Mouse (Mus musculus) forebrain, embryonic 15.5 days (tissue): ENCODE results near the gene Zp3. TPM values are rescaled to one million over a fixed set of nuclear protein-coding genes. Genes with fewer than 3 reads are reported as not detected.

Experiments
- ATAC-seq: fragments of 200-750 bp; cut with Nextera tagmentation; replicated peaks from 2 replicates; pipeline ENCODE4 v1.8.0; 2017; ENCODE audit warnings: mild to moderate bottlenecking, moderate TSS enrichment, moderate library complexity
- H3K27ac ChIP-seq: fragments of 300-500 bp; sonication (generic); replicated peaks from 2 replicates; pipeline ENCODE4 v1.5.1; 2015; ENCODE audit warnings: mild to moderate bottlenecking, inconsistent platforms
- H3K27me3 ChIP-seq: fragments of 300-500 bp; sonication (generic); 2 replicates; pipeline ENCODE4 v1.6.1; 2015; ENCODE audit warnings: inconsistent platforms
- H3K36me3 ChIP-seq: fragments of 300-500 bp; sonication (generic); 2 replicates; pipeline ENCODE4 v1.6.1; 2015; ENCODE audit warnings: mild to moderate bottlenecking, inconsistent platforms
- H3K4me1 ChIP-seq: fragments of 300-500 bp; sonication (generic); 2 replicates; pipeline ENCODE4 v1.6.1; 2015; ENCODE audit warnings: inconsistent platforms
- H3K4me2 ChIP-seq: fragments of 300-500 bp; sonication (generic); replicated peaks from 2 replicates; pipeline ENCODE4 v1.6.1; 2015; ENCODE audit warnings: mild to moderate bottlenecking, inconsistent platforms
- H3K4me3 ChIP-seq: fragments of 300-500 bp; sonication (generic); 2 replicates; pipeline ENCODE4 v1.5.1; 2015; ENCODE audit warnings: mild to moderate bottlenecking, inconsistent platforms
- H3K9ac ChIP-seq: fragments of 300-500 bp; sonication (generic); replicated peaks from 2 replicates; pipeline ENCODE4 v1.6.1; 2015; ENCODE audit warnings: mild to moderate bottlenecking, inconsistent platforms
- H3K9me3 ChIP-seq: fragments of 300-500 bp; sonication (generic); 2 replicates; pipeline ENCODE4 v1.6.1; 2016; ENCODE audit warnings: inconsistent platforms
- WGBS: fragments of 180-500 bp; shearing (Covaris S2); methylation state at CpG from one replicate; pipeline ENCODE4 v1.1.7; 2015; ENCODE audit warnings: mixed read lengths; 5-methylcytosine and 5-hydroxymethylcytosine counted together
- polyA plus RNA-seq: library from polyadenylated mRNA; unstranded; fragments of >200 nt; fragmentation: Nextera tagmentation; extraction: Ambion mirVana; gene quantifications from 2 replicates; pipeline ENCODE4 v1.2.1, GENCODE M21; 2015

Zp3 gene
- not detected in 2 replicates for polyA plus RNA-seq

DNA sequence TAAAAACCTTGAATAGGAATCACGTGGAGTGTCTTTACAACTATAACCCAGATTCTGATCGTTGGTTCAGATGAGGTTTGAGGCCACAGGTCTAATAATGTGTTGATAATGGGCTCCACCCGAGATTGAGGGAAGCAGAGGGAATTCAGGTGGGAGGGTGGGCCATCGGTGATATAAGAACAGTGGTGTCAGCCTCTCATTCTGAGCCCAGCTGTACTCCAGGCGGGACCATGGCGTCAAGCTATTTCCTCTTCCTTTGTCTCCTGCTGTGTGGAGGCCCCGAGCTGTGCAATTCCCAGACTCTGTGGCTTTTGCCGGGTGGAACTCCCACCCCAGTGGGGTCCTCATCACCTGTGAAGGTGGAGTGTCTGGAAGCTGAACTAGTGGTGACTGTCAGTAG, at the start of gene Zp3:
Gene Zp3, plus strand, starts transcription at position 196 of the 400 bp plus-strand sequence.
- Histone ChIP-seq H3K9ac (no peak within 1 kb of the TSS), H3K9me3 (no peaks in the 10 kb centered on the region), H3K4me3 (no peak within 1 kb of the TSS), H3K27me3 (no peaks in the 10 kb centered on the region), H3K27ac (no peak within 1 kb of the TSS), H3K4me2 (no peak within 1 kb of the TSS), H3K36me3 (no peaks in the 10 kb centered on the region), H3K4me1 (no peaks in the 10 kb centered on the region)
- ATAC-seq: no peak
- WGBS: 79% methylated on average over 8 of the region's 8 CpGs

DNA sequence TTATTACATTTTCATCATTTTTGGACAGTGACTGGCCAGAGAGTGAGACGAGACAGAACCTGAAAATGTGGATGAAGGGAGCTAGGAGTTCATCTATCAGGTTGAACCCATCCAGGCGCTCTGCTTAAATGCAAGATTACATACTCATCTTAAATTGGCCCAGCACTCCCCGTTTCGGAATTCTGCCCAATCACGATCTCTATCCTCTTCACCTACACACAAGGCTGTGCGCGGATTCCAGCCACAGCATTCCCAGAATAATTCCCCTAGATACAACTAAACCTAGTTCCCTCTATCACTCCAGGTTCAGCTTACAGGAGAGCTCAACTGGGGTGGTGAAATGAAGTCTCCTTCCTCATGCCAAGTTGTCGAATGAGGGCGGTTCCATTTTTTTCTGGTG, 48.4 kb upstream of the Zp3 start:
- Histone ChIP-seq H3K27me3 (no peaks in the 10 kb centered on the region), H3K9ac (no peak overlapping the region), H3K27ac (no peak overlapping the region), H3K4me3 (peak overlapping the region; percentile 89), H3K36me3 (peaks cover 34% of the 10 kb centered on the region), H3K4me1 (peaks cover 63% of the 10 kb centered on the region), H3K4me2 (peak overlapping the region; percentile 57), H3K9me3 (no peaks in the 10 kb centered on the region)
- WGBS: 91% methylated on average over 9 of the region's 9 CpGs
- no peak for ATAC-seq

DNA sequence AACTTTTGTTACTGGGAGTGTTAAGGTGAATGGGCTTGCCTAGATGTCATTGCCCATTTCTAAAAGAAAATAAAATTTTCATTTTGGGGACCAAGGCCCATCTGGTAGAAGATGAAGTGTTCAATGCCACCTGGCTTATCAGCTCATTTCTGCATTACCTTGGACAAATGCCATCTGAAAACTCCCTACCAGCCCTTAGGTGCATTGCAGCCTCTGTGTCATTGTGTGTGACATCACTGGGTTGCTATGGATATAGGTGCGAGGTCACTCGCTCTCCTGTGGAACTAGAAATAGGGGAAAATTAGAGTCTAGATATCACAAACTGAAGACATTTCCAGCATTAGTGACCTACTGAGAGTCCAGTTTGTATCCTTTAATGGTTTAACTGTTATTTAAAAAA, 47.5 kb upstream of the Zp3 start:
- Histone ChIP-seq H3K36me3 (peaks cover 34% of the 10 kb centered on the region), H3K4me3 (peak overlapping the region; percentile 89), H3K27me3 (no peaks in the 10 kb centered on the region), H3K4me1 (peaks cover 57% of the 10 kb centered on the region), H3K9me3 (no peaks in the 10 kb centered on the region), H3K4me2 (peak overlapping the region; percentile 57), H3K27ac (no peak overlapping the region), H3K9ac (peak overlapping the region; percentile 91)
- WGBS: 59% methylated on average over 2 of the region's 2 CpGs
- ATAC-seq: no peak

DNA sequence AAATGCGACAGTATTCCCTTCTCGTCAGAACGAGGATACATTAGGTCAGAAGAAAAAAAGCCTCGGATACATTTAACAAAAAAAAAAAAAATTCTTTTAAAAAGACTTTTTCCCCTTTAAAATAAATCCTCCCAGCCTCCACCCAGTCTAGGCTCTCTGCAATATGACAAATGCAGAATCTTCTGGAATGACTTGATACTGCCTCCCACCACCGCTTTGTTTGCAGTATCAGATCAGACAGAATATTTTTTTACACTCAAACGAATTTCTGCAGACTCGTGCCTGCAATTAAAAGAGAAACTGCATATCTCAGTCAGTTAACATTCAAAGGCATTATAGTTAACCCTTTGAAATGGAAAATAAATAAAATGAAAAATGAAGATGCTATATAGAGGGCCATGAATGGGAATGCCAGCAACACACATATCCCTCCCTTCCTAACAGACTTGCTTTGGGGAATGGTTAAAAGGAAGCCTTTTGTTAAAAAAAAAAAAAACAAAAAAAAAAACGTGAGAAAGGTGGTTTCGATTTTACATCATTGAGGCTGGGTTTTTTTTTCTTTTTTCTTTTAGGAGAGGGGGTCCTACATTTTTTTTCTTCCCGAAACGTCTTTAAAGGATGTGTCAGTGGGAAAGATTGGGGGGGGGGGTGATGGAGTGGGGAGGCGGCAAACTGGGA, 46.5 kb upstream of the Zp3 start:
- Histone ChIP-seq H3K4me1 (peaks cover 48% of the 10 kb centered on the region), H3K4me3 (peak overlapping the region; percentile 89), H3K27ac (peak overlapping the region; percentile 98), H3K36me3 (peaks cover 34% of the 10 kb centered on the region), H3K9ac (peak overlapping the region; percentile 91), H3K4me2 (peak overlapping the region; percentile 57), H3K27me3 (no peaks in the 10 kb centered on the region), H3K9me3 (no peaks in the 10 kb centered on the region)
- ATAC-seq: no peak
- 9% methylated on average over 12 of the region's 12 CpGs for WGBS

DNA sequence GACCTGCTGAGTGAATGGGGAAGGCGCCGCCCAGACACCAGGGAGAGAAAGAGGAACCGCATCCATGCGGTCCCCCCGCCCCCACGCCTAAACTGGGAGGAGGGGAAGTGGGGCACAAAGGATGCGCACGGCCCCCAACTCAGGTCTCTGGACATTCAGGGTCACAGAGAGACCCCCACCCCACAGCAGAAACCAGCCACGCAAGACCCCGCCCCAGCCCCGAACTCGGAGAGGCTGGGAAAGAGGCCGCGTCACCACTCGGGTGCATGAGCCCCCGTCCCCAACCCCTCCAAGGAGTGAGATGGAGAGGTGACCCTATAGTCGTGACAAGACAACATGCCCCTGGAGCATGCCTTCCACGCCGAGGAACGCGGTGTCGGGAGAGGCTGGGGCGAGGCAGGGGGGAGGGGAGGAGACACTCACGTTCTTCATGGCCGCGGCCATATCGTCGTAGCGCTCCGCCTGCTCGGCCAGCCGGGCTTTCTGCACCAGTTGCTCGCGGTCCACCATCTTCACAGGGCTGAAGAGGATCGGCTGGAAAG, 45.9 kb upstream of the Zp3 start:
- Histone ChIP-seq H3K4me3 (peak overlapping the region; percentile 89), H3K4me1 (peaks cover 43% of the 10 kb centered on the region), H3K4me2 (peak overlapping the region; percentile 57), H3K9ac (peak overlapping the region; percentile 91), H3K27ac (peak overlapping the region; percentile 98), H3K27me3 (no peaks in the 10 kb centered on the region), H3K36me3 (peaks cover 29% of the 10 kb centered on the region), H3K9me3 (no peaks in the 10 kb centered on the region)
- peak; percentile 66 for ATAC-seq
- WGBS: 0% methylated on average over 35 of the region's 35 CpGs

DNA sequence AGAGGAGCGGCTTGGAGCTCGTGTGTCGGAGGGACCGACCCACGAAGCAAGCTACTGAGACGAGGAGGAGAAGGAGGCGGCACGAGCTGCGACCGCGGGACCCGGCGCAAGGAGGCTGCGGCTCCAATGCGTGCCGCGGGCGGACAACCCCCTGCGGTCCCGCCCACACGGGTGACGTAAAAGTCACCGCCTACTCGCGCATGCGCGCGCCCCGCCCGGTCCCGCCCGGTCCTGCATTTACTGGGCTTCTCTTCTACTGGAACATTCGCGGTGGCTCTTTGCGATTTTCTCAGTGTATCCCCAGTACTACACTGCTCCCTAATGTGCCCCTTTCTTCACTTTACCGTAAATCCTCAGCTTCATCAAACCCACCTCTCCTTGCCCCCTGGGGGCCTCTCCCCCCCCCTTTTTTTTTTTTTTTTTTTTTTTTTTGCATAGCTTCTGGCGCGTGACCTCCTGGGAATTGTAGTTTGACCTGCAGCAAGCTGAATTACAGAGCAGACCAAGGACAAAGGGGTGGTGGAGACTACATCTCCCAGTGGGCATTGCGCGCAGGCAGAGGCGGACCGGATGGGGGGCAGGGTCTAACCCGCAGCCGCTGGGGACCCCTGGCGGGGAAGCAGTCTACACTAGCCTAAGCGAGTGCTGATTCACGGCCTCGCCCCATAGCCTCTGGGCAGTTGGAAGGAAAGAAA, 45.3 kb upstream of the Zp3 start, which contains the start of gene Ywhag:
Gene Ywhag, minus strand, starts transcription at position 136 of the 695 bp plus-strand sequence.
- WGBS: 0% methylated on average over 48 of the region's 48 CpGs
- H3K4me2 ChIP-seq: peak within 1 kb of the TSS; percentile 57
- ATAC-seq: peak; percentile 98
- H3K9ac ChIP-seq: peak within 1 kb of the TSS; percentile 91
- peaks cover 22% of the 10 kb centered on the region for H3K36me3 ChIP-seq
- H3K27ac ChIP-seq: peak within 1 kb of the TSS; percentile 98
- no peaks in the 10 kb centered on the region for H3K9me3 ChIP-seq
- H3K27me3 ChIP-seq: no peaks in the 10 kb centered on the region
- peak within 1 kb of the TSS; percentile 89 for H3K4me3 ChIP-seq
- peaks cover 37% of the 10 kb centered on the region for H3K4me1 ChIP-seq

- H3K9ac ChIP-seq: peak overlapping the region; percentile 91; the same call in 1 of the 2 replicates
- 52% methylated on average over 7 of the region's 7 CpGs for WGBS
- no peak for ATAC-seq
- H3K4me3 ChIP-seq: peak overlapping the region; percentile 89
- no peaks in the 10 kb centered on the region for H3K9me3 ChIP-seq
- H3K36me3 ChIP-seq: peaks cover 17% of the 10 kb centered on the region
- H3K27me3 ChIP-seq: no peaks in the 10 kb centered on the region
- H3K4me2 ChIP-seq: peak overlapping the region; percentile 35
- peaks cover 32% of the 10 kb centered on the region for H3K4me1 ChIP-seq
- H3K27ac ChIP-seq: peak overlapping the region; percentile 98
These were observed 44.7 kb upstream of the Zp3 start for GRCm38 (mm10) chr5:135935176-135935523.

GRCm38 (mm10) chr5:135935641-135936190, 44.2 kb upstream of the Zp3 start:
- ATAC-seq: no peak
- Histone ChIP-seq H3K36me3 (peaks cover 12% of the 10 kb centered on the region), H3K4me3 (no peak overlapping the region), H3K27me3 (no peaks in the 10 kb centered on the region), H3K27ac (0 out of 2 replicates have a peak overlapping the region, but pooled peaks have one; percentile 98), H3K9me3 (no peaks in the 10 kb centered on the region), H3K4me2 (no peak overlapping the region), H3K9ac (no peak overlapping the region), H3K4me1 (peaks cover 27% of the 10 kb centered on the region)
- 82% methylated on average over 6 of the region's 6 CpGs for WGBS

GRCm38 (mm10) chr5:135940587-135940986, 39.3 kb upstream of the Zp3 start:
- 69% methylated on average over 5 of the region's 5 CpGs for WGBS
- H3K36me3 ChIP-seq: no peaks in the 10 kb centered on the region
- no peak overlapping the region for H3K27ac ChIP-seq
- no peak overlapping the region for H3K4me2 ChIP-seq
- no peak overlapping the region for H3K4me3 ChIP-seq
- peaks cover under 1% of the 10 kb centered on the region; the same call in 1 of the 2 replicates for H3K4me1 ChIP-seq
- H3K9ac ChIP-seq: no peak overlapping the region
- no peak for ATAC-seq
- no peaks in the 10 kb centered on the region for H3K9me3 ChIP-seq
- H3K27me3 ChIP-seq: no peaks in the 10 kb centered on the region

DNA sequence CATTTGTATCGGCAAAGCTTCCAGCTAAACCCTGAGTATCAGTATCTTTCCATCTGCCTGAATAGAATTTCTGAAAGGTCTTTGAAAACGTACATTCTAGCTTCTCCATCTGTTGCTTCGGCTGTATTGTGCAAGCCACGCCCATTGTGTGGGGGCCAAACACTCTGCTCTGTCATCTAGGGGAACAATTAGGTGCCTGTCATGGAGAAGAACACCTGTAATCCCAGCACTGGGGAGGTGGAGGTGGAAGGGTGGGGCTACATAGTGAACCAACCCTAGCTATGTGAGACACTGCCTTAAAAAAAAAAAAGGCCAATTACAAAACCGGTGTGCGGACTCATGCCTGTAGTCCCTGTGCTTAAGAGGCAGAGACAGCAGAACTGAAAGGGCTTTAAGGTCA, 37.2 kb upstream of the Zp3 start:
- Histone ChIP-seq H3K27ac (no peak overlapping the region), H3K9me3 (no peaks in the 10 kb centered on the region), H3K4me2 (no peak overlapping the region), H3K36me3 (no peaks in the 10 kb centered on the region), H3K4me1 (peaks cover 9% of the 10 kb centered on the region), H3K4me3 (no peak overlapping the region), H3K9ac (no peak overlapping the region), H3K27me3 (no peaks in the 10 kb centered on the region)
- 63% methylated on average over 6 of the region's 6 CpGs for WGBS
- ATAC-seq: no peak

DNA sequence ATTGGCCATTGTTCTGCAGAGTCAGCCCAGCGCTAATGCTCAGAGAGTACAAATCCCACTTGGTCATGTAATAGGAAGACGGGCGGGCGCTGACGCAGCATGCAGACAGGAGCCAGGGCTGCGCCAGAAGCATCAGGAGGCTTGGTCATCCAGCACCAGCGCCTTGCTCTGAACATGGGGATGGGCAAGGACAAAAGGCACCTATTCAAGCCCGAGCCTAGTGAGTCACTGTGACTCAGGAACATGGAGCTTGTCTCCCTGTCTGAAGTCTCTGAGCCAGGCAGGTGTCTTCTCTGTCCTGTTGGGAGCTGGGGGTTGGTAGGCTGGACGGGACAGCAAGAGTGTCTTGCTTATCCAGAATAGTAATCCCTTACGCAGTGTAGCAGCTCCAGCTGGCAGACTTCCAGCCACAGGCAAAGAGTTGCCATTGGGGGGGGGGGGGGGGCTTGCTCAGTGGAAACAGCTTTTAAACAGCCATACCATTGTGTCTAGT, 33.9 kb upstream of the Zp3 start:
- Histone ChIP-seq H3K4me1 (peaks cover 9% of the 10 kb centered on the region), H3K27me3 (no peaks in the 10 kb centered on the region), H3K36me3 (no peaks in the 10 kb centered on the region), H3K4me3 (no peak overlapping the region), H3K27ac (no peak overlapping the region), H3K4me2 (0 out of 2 replicates have a peak overlapping the region, but pooled peaks have one; percentile 5), H3K9ac (no peak overlapping the region), H3K9me3 (no peaks in the 10 kb centered on the region)
- 35% methylated on average over 10 of the region's 10 CpGs for WGBS
- ATAC-seq: no peak

DNA sequence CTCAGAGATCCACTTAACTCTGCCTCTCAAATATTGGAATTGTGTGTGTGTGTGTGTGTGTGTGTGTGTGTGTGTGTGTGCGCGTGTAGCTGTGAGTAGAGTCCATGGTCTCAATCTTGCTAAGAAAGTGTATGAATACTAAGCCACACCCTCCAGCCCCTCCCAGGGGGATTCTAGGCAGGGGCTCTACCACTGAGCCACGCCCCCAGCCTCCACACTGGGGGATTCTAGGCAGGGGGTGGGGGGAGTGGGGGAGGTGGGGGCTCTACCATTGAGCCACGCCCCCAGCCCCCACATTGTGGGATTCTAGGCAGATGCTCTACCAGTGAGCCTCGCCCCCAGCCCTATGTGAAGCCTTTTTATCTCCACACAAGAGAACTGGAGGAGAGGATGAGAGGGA, 33.3 kb upstream of the Zp3 start:
- Histone ChIP-seq H3K4me1 (peaks cover 9% of the 10 kb centered on the region), H3K4me2 (no peak overlapping the region), H3K9me3 (no peaks in the 10 kb centered on the region), H3K4me3 (no peak overlapping the region), H3K36me3 (no peaks in the 10 kb centered on the region), H3K27me3 (no peaks in the 10 kb centered on the region), H3K27ac (no peak overlapping the region), H3K9ac (no peak overlapping the region)
- ATAC-seq: no peak
- 78% methylated on average over 5 of the region's 5 CpGs for WGBS
